Mouse (Mus musculus) ovary, postnatal 10 days (tissue): ENCODE data around the gene Gm5168.
"Not testable (repeated sequence)": the region's sequence is repeated elsewhere in the genome, so short reads cannot be mapped to it uniquely, and the experiment has no call there.

Experiments
- DNase-seq: peaks from one replicate; pipeline ENCODE4 v3.0.0; 2022; ENCODE audit warnings: low spot score

Gm5168 gene

GRCm38 (mm10) chrX:26050941-26051340 lies at the start of gene Gm5168:
Gm5168 (minus strand) TSS chrX:26051041.
- not testable (repeated sequence) for DNase-seq
